Mouse (Mus musculus) lung, postnatal 36 days (tissue): ENCODE measurements around the gene Gm49322.
"Not testable (repeated sequence)": the region's sequence is repeated elsewhere in the genome, so short reads cannot be mapped to it uniquely, and the experiment has no call there.

Experiments
- DNase-seq: peaks from one replicate; pipeline ENCODE4 v3.0.0; 2022; ENCODE audit warnings: mixed read lengths

Gene Gm49322

GRCm38 (mm10) chr10:80605721-80606120 is at the start of gene Gm49322:
Gene Gm49322, plus strand, starts transcription at chr10:80606021.
- DNase-seq, result not testable (repeated sequence)

- DNase-seq, result peak; percentile 87
Measured at GRCm38 (mm10) chr10:80557346-80557965, 48.4 kb upstream of the Gm49322 start.

GRCm38 (mm10) chr10:80559431-80559830 is 46.4 kb upstream of the Gm49322 start:
- no peak for DNase-seq

GRCm38 (mm10) chr10:80560621-80561020 is 45.2 kb upstream of the Gm49322 start:
- no peak for DNase-seq

DNA sequence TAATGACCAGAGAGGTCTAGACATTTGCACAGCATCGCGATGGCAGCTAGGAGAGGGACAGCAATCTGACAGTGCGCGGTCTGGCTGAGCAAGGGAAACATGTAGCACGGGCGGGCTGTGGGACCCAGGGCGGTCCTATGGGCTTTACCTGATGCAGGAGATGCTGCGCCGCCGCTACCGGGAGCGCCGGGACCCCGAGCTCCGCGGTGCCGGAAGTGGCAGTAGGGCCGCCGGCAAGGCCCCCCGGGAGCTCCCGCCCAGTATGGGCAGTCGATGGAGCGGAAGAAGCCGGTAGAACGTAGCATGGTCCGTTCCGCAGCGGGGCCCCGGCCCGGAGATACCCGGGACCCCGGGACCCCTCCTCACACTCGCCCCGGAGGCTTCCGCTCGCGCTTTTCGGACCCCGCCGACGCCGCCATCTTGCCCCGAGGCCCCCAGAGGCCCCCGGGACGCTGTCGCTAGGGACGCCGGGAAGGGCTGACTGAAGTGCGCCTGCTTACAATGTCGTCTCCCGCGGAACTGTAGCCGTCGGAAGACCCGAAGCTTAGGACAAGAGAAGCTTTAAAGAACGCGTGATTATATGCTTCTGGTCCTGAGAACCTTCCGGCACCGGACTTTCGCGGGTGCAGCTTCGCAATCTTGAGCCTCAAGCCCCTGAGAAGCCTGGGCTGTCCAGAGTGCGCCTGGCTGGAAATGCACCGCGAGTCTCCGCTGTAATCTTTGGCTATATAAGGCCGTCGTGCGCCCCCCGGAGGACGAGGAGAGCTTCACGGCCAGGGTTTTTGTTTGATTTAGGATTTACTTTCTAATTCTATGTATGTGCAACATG is 44.5 kb upstream of the Gm49322 start, which contains the start of gene Rexo1:
Rexo1 (minus strand) TSS at position 445 of the 829 bp plus-strand sequence.
- DNase-seq, result peak; percentile 98

DNA sequence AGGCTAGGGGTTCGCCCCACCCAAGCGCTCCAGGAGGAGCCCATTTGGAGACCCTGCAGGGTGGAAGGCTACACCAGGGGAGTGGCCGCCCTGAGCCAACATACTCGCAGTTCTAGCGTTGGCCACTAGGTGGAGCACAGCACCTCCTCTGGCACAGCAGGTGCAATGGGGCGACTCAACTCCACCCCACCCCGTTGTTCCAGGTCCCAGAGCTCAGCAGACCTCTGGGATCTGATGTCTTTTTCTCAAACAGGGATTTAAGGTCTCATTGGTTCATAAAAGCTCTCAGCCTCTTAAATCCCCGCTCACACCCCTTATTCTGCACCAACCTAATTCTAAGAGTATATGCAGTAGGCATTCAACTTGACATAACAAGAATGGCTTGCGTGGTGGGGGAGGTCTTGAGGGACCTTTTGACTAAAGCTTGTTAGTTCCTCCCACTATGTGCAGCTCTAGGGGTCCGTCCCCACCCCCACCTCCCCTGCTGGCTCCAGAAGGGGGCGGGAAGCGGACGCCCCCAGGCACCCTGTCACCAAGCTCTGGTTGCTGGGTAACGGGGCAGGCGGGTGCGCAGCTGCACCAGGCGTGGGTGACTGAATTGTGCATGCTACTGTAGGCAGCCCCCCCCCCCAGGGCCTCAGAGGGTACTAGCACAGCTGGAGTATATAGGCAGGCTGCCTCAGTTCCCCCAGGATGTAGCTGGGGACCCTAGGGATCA is 39.3 kb upstream of the Gm49322 start:
- peak; percentile 93 for DNase-seq

GRCm38 (mm10) chr10:80568876-80569275 is 36.9 kb upstream of the Gm49322 start:
- DNase-seq, result no peak

GRCm38 (mm10) chr10:80569664-80570066 is 36.2 kb upstream of the Gm49322 start:
- peak; percentile 86 for DNase-seq

- DNase-seq, result no peak
Measured at GRCm38 (mm10) chr10:80570419-80570818, 35.4 kb upstream of the Gm49322 start.

- DNase-seq, result peak; percentile 55
Measured at GRCm38 (mm10) chr10:80570871-80571836, 34.7 kb upstream of the Gm49322 start.

DNA sequence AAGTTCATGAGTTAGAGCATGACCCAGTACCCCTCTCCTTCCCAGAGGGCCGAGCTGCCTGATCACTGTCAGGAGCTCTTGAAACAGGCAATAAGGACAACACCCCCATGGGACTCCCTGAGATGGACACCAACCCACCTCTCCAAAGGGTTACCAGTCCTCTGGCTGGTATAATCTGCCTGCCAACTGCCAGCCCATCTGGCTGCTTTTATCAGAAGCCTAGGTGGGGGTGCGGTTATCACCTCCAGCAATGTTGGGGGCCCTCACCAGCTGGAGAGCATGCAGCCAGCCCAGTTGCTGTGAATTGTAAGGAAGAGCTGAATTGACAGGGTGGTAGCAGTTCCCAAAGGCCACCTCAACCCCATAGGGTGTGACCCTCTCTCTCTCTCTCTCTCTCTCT is 33.3 kb upstream of the Gm49322 start:
- DNase-seq, result no peak

- DNase-seq, result no peak
Measured at GRCm38 (mm10) chr10:80573944-80574343, 31.9 kb upstream of the Gm49322 start.

DNA sequence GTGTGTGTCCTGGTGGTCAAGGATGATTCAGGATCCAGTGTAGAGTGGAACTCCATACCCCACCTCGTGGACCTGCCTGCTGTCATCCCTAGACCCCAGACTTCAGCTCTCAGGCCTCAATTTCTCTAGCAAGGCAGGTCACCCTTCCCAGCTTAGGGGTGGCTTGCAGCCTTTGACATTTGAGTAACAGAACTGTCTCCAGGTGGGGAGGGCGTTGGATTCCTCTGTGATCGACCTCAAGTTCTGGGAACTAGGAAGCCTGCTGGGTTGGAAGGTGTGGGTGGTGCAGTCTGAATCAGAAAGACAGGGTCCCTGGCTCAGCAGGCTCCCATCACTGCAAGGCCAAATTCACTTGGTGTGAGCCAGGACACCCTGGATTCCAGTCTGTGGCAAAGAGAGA is 30.9 kb upstream of the Gm49322 start:
- DNase-seq, result no peak

GRCm38 (mm10) chr10:80575925-80576324 is 29.9 kb upstream of the Gm49322 start:
- DNase-seq, result no peak

DNA sequence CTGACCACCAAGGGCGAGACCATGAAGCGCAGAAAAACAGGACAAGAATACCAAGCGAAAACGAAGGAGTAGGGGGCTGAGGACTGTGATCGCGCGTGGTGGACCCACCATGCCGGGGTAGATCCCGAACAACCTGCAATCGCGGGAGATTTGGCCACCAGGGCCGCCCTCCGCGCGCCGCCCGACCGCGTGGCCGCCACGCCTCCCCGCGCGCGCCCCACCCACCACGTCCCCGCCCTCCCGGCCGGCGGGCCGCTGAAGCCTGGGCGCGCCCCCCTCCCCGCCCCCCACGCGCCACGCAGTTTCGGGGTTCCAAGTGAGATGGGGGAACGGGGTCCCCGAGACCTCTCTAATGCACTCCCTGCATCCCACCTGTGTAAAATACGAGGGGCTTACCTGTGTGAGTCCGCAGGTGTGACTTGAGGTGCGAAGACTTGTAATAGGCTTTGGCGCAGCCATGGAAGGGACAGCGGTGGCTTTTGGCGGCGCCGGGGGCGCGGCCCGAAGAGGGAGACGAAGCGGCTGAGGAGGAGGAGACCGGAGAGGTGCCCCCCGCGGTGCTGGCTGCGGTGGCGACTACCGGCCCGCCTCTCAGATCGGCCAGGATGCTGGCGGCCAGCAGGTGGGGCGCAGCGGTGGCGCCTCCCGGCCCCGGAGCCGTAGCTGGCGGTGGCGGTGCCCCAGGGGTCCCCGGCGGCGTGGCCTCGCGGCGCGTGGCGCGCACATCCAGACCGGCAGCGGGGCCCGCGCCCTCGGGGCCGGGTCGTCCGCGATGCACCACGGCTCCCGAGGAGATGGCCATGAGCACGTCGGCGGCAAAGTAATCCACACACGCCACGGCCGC is 29.2 kb upstream of the Gm49322 start:
- peak; percentile 57 for DNase-seq

DNA sequence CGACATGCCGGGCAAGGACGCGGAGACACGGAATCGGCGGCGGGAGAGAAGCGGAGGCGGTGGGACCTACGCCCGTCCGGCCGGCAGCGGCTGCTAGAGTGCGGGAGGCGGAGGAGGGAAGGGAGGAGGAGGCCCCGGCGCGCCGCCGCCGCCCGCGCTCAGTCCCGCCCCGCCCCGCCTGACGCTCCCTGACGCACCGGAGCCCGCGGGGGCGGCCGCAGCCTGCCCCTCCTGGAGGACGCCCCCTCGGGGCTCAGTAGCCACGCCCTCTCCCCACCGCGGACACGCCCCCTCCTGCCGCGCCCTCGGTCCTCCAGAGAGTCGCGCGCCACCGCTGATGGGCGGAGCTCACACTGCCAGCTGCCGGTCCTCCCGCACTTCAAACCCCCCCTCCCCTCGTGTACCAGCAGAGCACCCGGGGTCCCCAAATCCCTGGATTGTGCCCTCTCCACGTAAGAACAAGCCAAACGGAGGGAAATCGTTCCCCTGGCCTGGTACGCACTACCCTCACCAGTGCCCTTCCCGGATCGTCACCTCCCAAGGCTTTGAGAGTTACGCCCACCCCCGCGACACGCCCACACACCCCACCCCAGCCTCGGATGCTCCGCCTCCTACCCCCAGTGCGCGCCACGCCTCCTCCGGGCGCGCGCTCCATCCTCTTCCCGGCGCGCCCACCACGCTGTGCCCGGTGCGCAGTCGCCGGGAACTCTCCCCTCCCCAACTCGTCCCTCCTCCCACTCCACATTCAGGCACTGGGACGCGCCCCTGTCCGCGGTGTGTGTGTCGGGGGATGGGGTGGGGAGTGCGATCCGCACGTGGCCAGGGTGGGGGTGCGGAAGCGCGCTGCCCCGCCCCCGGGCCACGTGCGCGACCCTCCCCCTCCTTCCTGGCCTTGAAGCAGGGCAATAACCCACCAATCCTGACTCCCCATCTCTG is 28.4 kb upstream of the Gm49322 start, which contains the start of gene Klf16:
Klf16 (minus strand) TSS at position 127 of the 936 bp plus-strand sequence.
- DNase-seq, result peak; percentile 98

DNA sequence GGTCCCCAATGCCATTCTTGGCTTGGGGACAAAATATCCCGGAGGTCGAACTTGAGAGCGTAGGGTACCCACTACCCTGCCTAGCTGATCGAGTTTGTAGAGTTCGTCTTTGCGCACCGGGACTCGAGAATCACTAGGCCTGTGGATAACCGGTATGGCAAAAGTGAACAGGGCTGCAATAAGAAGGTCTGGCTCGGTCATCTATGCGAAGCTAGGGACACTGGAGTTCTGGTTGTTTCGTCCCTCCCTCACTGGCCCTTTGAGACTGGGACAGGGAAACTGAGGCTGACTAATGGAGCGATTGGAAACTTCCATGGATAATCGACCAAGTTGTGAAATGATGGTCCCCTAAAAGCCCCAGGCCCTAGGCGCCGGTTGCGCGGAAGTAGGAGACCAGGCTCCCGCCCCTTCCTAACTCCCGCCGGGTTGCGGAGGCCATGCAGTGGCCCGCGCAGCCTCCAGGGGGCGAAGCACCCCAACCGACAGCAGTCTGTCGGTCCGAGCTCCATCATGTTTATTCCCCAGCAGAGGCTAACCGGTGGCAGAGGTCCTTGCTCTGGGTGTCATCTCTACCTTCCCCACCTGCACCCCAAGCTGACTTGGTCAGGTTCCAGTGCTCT is 27.6 kb upstream of the Gm49322 start:
- peak; percentile 91 for DNase-seq

DNA sequence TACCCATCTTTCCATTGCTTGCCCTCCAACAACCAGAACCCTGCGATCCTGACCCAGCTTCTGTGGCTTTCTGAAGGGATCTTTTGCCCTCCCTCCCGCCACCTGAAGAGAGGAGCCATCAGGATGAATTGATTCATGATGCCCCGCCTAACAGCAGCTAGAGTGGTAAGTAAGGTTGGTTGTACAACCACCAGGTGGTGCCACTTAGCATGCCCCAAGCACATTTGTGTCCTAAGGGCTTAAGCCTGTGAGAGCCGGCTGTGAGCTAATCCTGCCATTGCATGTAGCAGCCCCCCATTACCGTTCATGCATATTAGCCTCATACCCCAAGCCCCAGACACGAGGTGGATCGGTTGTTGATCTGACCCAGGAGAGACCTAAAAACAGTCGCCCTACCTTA is 26.9 kb upstream of the Gm49322 start:
- peak; percentile 86 for DNase-seq

DNA sequence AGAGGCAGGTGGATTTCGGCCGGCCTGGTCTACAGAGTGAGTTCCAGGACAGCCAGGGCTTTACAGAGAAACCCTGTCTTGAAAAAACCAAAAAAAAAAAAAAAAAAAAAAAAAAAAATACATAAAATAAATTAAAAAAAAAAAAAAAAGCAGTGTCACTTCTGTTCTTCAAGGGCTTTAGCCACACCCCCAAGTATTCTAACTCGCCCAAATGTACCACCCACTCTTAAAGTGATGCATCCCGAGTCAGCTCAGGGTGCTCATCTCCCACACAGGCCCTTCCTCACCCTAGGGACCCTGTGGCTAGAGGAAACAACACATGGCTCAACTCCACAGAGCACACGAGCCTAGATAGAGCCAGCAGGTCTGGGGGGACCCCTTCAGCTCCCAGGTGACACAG is 22.8 kb upstream of the Gm49322 start:
- DNase-seq, result no peak
